Mouse (Mus musculus) layer of hippocampus, postnatal 36 days (tissue): ENCODE results near the gene 2410015M20Rik. TPM values are rescaled to one million over a fixed set of nuclear protein-coding genes. Genes with fewer than 3 reads are reported as not detected.
"Not testable (repeated sequence)": the region's sequence is repeated elsewhere in the genome, so short reads cannot be mapped to it uniquely, and the experiment has no call there.

Experiments
- DNase-seq, 2 experiments: peaks; one replicate each; pipeline ENCODE4 v3.0.0; 2022
- total RNA-seq, 2 experiments: library from RNA; stranded (reverse); gene quantifications; 2 replicates each; pipeline ENCODE4 v1.2.3; 2021

2410015M20Rik gene
- 100 to 1,000 TPM; 123 to 131 TPM for total RNA-seq

DNA sequence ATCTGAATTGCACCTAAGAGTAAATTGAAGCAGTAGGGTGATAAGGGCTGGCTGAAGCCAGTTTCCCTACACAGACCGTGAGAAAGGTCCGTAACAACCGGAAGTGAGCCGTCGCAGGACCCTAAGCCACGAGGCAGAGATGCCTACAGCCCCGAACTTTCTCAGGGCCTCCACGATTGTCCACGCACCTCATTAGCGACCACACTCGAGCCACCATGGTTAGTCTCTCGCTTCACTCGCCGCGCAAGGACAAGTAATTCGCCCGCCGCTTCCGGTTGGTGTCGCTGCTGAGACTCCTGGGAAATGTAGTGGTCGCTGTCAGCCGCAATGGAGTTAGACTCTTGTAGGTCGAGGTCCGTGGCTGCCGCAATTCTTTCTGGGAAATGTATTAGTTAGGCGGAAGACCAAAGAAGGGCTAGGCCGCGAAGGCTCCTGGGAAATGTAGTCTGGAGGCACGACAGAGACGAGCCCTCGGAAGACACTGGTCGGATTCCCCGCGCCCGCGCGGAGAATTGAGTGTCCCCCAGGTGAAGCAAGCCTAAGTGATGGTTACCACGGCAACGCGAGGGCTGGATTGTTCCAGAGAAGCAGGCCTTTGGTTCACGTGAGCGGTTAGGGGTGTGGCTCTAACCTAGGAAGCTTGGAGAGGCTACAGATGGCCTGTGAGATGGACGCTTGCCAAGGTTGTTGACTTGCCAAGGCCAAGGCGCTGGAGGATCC, at the start of gene 2410015M20Rik:
2410015M20Rik (minus strand) TSS at position 320 of the 720 bp plus-strand sequence.
- peak; percentile 95 for DNase-seq

DNA sequence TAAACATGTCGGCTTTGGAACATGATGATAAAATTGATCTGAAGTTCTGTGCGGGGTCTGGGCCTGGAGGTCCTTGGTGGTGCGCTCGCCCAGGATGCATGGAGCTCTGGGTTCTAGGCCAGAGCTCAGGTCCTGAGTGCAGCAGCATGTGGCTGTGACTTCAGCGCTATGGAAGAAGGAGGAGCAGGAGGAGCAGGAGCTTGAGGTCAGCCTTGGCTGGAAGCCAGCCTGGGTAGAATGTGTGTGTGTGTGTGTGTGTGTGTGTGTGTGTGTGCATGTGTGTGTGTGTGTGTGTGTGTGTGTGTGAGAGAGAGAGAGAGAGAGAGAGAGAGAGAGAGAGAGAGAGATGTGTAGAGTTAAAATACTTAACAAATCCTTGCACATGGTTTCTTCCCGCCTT, 46.6 kb upstream of the 2410015M20Rik start:
- no peak for DNase-seq

DNA sequence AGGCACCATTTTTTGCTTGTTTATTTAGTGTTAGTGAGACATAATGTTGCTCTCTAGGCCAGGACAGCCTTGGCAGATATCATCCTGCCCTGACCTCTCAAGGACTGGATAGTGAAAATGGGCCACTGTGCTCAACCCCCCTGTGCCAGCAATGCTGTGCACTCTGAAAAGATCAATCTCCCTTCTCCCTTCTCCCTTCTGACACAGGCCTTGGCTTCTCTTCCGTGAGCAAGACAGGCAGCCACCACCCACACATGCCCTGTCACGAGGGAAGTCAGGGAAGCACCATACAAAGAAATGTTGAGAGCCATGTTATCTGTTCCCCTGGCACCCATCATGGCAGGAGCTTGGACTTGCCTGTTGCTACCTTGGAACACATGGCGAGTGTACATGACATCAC, 45.7 kb upstream of the 2410015M20Rik start:
- DNase-seq = no peak

DNA sequence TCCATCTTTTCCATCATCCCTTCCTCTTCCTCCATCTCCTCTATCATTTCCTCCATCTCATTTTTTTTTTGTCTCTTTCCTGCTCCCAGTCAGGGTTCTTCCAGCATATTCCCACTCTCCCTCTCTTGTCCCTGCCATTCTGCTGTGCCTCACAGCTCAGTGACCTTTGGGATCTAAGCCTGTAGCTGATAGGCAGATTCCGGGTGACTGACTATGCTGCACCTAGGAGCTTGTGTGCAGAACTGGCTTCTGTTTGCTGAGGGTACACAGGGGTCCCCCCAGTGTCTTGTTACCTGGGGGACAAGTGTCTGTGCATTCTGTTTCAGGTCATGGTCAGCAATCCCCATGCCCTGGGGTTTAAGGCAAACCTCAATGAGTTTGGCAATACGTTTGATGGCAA, 45.2 kb upstream of the 2410015M20Rik start:
- DNase-seq = no peak

DNA sequence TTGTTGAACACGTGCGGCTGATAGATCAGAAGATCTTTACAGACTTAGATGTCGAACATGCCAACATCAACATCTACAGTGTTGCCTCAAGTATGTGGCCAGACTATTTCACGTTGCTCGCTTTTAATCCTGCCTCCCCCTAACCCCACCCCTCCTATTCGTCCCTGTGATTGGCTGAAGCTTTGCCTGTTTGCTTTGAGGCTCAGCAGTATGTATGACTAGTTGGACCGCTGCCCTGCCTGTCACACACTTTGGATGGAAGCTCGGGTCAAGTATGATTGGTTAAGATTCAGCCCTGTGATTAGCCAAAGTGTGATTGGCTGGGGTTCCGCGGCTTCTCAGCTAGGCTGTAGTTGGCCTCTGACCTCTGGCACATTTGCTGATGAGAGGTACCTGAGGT, 42.2 kb upstream of the 2410015M20Rik start:
- no peak for DNase-seq

DNA sequence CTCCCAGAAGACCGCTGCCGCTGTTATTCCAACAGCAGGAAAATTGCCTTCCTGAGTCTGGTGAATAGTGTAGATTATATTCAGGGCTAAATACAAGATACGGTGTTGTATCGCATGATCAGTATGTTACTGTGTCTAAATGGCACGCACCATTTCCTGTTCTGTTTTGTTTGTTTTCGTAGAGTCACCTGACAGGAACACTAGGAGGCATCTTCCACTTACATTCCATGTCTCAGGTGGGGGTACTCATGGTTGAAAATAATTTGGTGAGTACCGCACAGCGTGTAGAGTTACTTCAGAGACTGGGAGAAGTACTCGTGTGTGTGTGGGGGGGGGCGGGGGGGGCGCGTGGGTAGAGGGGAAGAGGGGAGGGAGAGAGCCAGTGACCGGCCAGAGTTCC, 38.0 kb upstream of the 2410015M20Rik start:
- DNase-seq = no peak

DNA sequence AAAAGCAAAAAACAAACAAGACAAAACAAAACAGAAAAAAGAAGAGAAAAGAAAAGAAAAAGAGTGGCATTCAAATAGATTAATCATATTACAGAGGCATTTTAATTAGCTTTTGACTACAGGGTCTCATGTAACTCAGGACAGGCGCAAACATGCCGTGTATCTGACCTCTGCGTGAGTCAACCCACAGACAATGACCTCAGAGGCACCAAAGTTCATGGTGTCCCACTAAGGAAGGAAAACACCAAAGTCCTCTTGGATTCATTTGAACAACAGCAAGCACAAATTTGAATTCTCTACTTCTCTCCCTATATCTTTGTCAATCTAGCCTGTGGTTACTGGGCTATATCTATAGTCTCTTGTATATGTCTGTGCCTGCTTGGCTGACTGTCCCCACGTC, 33.7 kb upstream of the 2410015M20Rik start:
- DNase-seq = no peak

DNA sequence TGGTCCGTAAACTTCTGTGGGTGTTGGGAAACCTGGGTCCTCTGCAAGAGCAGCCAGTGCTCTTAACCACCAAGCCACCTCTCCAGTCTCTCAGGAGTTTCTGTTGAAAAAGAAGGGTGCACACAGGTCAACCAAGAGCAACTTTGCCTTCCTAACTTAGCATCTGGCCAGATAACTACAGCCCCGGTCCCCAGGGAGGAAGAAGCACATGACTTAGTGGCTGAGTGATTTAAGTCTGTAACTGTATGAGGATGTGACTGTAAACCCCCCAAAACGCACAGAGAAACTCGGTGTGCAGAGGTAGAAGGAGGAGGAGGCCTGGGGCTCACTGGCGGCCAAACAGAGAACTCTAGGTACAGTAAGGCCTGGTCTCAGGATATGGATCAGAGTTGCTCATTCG, 24.5 kb upstream of the 2410015M20Rik start:
- no peak for DNase-seq

DNA sequence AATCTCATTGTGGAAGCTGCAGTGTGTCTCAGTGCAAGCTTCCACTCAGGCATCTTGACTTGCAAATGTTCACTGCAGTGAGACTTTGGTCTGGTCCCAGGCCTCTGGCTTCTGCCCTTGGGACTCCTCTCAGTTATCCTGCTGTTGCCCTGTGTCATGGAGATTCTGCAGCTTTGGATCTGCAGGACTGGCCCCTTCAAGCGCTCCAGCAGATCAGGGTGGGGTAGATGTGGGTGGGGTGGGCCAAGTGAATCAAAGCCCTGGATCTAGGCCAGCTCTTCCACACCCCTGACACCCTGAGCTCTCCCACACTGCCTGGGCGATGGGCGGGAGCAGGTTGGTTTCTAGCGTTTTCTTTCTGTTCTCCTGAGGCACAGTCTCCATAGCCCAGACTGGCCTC, 22.2 kb upstream of the 2410015M20Rik start:
- DNase-seq = no peak

DNA sequence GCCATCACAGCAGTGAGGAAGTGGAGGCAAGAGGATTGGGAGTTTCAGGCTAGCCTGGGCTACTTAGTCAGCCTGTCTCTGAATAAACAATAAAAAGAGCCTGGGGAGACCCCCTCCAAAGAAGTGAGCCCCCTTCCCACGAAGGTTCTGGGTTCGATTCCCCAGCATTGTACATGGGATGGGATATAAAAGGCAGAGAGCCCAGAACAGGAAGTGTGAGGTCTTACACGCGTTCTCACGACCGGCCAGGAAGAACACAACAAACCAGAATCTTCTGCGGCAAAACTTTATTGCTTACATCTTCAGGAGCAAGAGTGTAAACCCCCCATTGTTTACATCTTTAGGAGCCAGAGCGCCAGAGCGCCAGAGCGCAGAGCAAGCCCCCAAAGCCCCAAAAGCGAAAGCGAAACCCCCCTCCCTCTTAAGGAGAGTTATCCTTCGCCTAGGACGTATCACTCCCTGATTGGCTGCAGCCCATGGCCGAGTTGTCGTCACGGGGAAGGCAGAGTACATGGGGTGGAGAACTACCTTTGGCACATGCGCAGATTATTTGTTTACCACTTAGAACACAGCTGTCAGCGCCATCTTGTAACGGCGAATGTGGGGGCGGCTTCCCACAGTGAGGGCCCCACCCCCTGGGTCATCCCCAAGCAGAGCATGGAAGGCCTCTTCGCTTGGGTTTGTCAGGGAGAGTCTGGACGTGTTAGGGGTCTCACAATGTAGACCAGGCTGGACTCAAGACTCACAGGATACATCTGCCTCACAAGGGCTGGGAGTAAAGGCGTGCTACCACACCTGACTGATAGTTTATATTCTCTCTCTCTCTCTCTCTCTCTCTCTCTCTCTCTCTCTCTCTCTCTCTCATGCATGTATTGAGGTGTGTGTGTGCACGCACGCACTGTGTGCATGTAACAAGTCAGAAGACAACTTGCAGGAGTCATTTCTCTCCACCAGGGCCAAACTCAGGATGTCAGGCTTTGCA, 20.5 kb upstream of the 2410015M20Rik start:
- not testable (repeated sequence) for DNase-seq

DNA sequence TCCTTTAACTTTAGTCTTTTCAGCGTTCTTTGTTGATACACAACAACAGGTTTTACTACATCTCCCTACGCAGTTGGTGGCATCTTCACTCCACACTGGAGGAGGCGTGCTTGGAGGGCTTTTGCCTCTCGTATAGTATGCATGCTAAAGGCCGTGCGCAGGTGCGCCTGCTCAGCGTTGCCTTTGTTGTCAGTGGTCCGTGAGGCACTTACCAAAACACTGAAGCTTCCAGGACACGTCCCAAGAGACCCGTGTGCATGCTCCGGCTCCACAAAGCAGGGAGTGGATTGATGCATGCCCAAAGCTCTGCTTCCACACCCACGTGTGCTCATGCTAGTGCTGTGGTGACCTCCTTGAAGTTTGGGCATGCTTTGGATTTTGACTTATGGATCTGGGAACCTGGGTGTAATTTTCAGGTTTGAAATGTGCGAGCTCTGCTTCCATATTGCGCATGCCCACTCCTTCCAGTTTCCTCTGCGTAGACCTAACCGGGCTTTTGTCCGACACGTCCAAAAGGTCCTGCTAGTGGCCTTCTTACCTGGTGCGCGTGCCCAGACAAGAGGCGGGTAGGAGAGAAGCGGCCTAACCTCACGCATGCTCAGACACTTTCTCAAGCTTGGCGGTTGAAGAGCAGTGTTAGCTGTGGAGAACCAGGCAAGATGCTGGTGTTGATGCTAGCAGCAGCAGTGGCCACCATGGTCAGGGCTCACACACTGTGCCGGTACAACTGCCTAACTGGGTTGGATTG, 18.1 kb upstream of the 2410015M20Rik start, which contains the start of gene Catsperd:
Catsperd (plus strand) TSS at position 614 of the 748 bp plus-strand sequence.
- no peak for DNase-seq

DNA sequence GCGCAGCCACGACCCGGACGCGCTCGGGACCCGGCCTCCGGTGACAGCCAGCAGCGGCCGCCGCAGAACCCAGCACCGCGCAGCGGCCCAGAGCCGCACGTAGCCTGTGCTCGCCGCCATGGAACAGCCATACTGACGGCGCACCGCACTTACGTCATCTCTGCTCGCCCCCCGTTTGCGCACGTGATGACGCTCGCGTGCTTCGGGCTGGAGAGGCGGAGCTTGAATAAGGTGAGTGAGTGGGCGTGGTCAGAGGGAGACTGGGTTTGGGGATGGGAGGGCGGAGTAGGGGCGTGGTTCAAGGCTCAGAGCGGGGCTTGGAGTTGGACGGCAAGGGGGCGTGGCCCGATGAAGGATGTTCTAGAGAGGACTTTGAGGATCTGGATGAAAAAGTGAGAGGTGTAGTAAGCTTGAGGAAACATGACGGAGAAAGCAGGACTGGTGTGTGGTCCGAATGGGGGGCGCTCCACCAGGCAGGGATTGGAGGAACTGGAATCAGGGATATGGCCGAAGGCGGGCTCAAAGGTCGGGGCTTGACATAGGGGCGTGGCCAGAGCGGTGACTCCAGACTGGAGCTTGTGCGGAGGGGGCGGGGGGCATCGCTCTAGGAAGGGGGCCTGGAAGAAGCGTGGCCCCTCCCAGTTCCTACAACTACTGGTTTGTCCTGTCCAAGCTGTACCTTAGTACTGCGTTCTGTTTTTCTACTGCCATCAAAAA, 17.3 kb upstream of the 2410015M20Rik start, which contains the start of gene Lonp1:
Lonp1 (minus strand) TSS at position 134 of the 717 bp plus-strand sequence.
- DNase-seq = peak; percentile 94 to 95

DNA sequence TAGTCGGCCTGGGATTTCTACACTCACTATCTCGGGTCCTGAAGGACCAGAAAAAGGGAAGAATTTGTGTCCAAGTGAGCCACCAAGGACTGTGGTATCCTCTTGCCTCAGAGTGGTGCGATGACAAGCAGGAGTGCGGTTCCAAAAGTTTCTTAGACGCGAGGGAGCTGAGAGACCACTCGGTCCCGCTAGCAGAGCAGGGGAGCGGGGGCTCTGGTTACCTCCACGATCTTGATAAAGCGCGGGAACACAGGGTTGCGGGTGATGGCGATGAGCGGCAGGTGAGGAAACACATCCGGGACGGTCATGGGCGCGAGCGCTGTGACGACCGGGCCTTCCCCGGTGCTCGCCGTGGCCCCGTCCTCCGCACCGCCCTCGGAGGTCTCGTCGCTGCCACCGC, 16.7 kb upstream of the 2410015M20Rik start:
- no peak for DNase-seq

DNA sequence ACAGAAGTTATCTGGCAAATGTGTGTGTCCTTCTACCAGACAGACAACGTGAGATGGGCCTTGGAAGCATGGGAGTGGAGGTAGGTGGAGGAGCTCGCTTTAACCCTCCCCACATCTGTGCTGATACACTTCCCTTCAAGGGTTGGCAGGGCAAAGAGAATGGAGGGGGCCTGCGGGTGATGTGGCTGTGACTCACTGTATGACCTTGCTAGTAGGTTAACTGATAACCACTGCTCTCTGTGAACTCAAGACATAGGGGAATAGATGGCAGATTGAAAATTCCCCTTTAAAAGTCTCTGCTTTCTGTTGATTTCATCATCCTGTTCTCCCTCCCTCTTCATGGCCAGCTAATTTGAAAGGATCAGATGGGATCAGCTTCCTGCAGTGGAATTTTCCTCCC, 15.9 kb upstream of the 2410015M20Rik start:
- no peak for DNase-seq

DNA sequence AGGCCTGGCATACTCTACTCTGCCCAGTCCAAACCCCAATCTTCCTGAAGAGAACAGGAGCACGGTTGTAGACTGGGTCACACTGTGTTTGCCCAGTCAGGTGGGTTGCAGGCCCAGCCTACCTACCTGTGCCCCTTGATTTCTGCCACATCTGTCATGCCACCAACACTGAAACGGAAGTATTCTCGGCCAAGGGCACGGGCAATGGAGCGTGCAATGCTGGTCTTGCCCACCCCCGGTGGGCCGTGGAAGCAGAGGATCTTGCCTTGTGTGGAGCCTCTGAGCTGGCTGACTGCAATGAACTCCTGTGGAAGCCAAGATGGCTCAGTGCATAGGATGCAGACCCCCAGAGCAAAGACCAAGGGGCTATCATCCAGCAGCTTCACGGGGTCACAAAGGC, 8.1 kb upstream of the 2410015M20Rik start:
- DNase-seq = no peak

DNA sequence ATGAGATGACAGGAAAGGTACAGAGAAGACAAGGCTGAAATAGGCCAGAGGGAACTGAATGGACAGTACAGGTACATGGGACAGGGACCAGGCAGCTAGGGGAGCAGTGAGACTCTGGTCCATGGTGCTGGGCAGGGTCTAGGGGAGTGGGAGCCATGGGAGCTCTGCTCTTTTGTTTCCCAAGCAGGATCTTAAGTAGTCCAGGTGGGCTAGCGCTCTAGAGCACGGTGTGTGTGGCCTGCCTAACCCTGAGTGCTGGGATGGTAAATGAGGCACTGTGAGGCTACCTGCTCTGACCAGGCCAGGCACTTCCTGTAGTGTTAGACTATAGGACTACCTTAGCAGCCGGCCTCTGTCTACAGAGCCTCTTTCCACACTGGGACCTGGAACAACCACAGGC, 7.2 kb upstream of the 2410015M20Rik start:
- DNase-seq = no peak

DNA sequence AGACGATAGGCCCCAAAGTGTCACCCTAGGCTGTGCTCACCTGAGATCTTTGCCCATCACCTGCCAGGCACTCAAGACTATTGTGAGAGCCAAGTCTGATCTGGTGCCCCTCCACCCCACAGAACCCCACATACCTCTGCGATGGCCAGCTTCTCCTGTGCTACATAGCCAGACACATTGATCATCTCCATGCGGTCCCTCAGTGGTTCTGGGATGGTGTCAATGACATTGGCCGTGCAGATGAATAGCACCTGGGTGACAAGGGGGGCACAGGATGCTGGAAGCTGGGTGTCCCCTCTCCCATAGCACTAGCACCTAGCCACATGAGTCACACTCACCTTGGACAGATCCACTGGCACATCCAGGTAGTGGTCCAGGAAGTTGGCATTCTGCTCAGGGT, 6.2 kb upstream of the 2410015M20Rik start:
- no peak for DNase-seq

DNA sequence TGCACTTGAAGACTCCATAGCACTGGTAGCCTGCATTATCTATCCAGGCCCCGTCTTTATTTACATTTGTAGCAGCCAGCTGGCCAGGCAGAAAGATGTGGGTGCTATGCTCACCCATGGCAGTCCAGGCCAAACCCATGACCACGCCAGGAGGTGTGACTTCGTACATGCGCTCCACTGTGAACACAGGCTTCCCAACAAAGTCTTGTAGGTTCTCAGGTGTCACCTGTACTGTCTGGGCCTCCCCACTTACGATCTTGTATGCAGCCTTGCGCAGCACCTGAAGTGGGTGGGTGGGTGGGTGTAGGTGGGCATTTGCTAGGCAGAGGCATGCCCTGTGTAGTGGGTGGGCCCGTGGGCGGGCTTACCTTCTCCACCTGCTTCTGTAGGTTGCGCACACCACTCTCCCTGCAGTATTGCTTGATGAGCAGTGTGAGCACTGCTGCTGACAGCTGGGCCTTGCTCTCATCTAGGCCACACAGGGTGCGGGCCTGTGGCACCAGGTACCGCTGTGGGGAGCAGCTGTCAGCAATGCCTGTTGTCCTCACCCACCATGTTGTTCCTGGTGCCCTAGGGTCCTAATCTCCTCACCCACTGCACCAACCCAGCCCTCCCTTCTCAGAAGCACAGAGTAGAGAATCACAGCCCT, 5.7 kb upstream of the 2410015M20Rik start:
- DNase-seq = no peak

DNA sequence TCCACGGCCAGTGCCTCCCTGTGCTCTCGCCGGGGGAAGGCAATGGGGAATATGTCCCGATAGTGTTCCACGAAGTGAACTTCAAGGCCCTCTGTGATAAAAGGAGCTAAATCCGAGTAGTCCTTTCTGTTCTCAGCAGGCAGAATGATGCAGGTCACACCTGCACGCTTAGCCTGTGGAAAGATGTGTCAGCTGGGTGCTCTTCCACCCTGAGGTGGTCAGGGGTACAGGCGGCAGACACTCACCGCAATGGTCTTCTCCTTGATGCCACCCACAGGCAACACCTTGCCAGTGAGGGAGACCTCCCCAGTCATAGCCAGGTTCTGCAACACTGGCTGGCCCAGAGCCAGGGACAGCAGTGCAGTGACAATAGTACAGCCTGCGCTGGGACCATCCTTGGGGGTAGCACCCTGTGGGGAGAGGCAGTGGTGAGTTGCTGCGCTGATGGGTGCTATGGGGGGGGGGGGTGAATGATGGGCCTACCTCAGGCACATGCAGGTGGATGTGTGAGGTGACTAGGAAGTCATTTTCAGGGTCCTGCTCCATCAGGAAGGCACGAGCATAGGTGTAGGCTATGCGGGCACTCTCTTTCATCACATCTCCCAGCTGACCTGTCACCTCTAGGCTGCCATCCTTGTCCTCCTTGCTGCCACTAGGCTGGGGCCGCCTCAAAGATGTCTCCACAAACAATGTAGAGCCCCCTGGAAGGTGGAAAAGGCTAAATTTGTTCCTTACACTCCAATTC, 5.0 kb upstream of the 2410015M20Rik start:
- no peak for DNase-seq

DNA sequence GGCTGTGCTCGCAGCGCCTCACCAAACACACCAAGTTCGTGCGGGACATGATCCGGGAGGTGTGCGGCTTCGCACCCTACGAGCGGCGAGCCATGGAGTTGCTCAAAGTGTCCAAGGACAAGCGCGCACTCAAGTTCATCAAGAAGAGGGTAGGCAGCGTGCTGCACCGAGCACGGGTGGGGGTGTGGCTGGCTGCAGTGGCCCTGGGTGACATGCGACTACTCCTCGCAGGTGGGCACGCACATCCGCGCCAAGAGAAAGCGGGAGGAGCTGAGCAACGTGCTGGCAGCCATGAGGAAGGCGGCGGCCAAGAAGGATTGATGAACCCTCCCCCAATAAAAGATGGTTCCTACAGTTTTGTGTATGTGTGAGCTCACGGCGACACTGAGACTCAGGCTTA, 4.3 kb upstream of the 2410015M20Rik start:
- not testable (repeated sequence) for DNase-seq
